In genomic region chr9:117297662-117298531, GRCm38 (mm10) we compare ENCODE assay signal across 25 mouse cellular contexts.
DNase-seq lines count a peak whose midpoint lies in the region; ATAC-seq lines count a peak whose summit lies in the region.
"Had no signal": no experiment of that assay in that cellular context is flagged by ENCODE, and none has a peak within 500 bp of the region (broad histone marks: within the 10 kb centered on the region; RNA-seq: fewer than 3 reads in every experiment).

No protein-coding gene starts in this region.

- no peak for DNase-seq in hindbrain, embryonic 14.5 days (ENCODE audit: low spot score)
- DNase-seq in ES-CJ7 (ENCODE audit: low read depth, low spot score): peak; percentile 92
- DNase-seq in lung, adult 18-20 months: peak; percentile 68 to 79
- peak; percentile 74 for DNase-seq in lung, postnatal 25 days (ENCODE audit: low spot score)
- DNase-seq in frontal cortex, postnatal 10 days (ENCODE audit: low spot score in 2 of 2): no peak
- DNase-seq in layer of hippocampus, adult 18-20 months (ENCODE audit: low spot score in 2 of 2): no peak
- DNase-seq: adrenal gland, postnatal 10 days; cerebellum, adult 11 months; cerebellum, postnatal 14 days; heart, postnatal 14 days; kidney, adult 2 months; kidney, postnatal 10 days; layer of hippocampus, postnatal 36 days; liver, embryonic 13.5 days; retina, postnatal 1 day; thymus, postnatal 14 days had no signal

- no peaks in the 10 kb centered on the region for H3K4me1 ChIP-seq in hindbrain, embryonic 14.5 days (replicated peaks; ENCODE audit: control insufficient read depth, insufficient read depth, low read length)
- 0 out of 2 replicates have a peak, but pooled peaks cover 2% of the 10 kb centered on the region for H3K4me1 ChIP-seq in hindbrain, embryonic 12.5 days
- H3K4me1 ChIP-seq: embryonic facial prominence, embryonic 13.5 days; heart, embryonic 12.5 days; limb, embryonic 13.5 days; liver, embryonic 13.5 days had no signal

- no peak overlapping the region for H3K4me3 ChIP-seq in hindbrain, embryonic 14.5 days (replicated peaks; ENCODE audit: low read length)
- H3K4me3 ChIP-seq in hindbrain, embryonic 12.5 days: no peak overlapping the region
- H3K4me3 ChIP-seq: embryonic facial prominence, embryonic 13.5 days; heart, embryonic 12.5 days; layer of hippocampus, adult 2 months; limb, embryonic 13.5 days; liver, embryonic 13.5 days had no signal

- 38% methylated on average over 15 of the region's 15 CpGs for WGBS in hindbrain, embryonic 14.5 days
- 43% methylated on average over 15 of the region's 15 CpGs for WGBS in hindbrain, embryonic 12.5 days

- H3K36me3 ChIP-seq in hindbrain, embryonic 14.5 days (replicated peaks; ENCODE audit: control insufficient read depth, insufficient read depth): no peaks in the 10 kb centered on the region
- H3K36me3 ChIP-seq in hindbrain, embryonic 12.5 days: no peaks in the 10 kb centered on the region
- H3K36me3 ChIP-seq: embryonic facial prominence, embryonic 13.5 days; heart, embryonic 12.5 days; limb, embryonic 13.5 days; liver, embryonic 13.5 days had no signal

- H3K4me2 ChIP-seq in hindbrain, embryonic 14.5 days (replicated peaks): no peak overlapping the region
- H3K4me2 ChIP-seq in hindbrain, embryonic 12.5 days (replicated peaks): no peak overlapping the region
- H3K4me2 ChIP-seq: embryonic facial prominence, embryonic 13.5 days; heart, embryonic 12.5 days; limb, embryonic 13.5 days; liver, embryonic 13.5 days had no signal

- no peak overlapping the region for H3K9ac ChIP-seq in hindbrain, embryonic 14.5 days
- H3K9ac ChIP-seq in hindbrain, embryonic 12.5 days: no peak overlapping the region
- H3K9ac ChIP-seq: embryonic facial prominence, embryonic 13.5 days; heart, embryonic 12.5 days; limb, embryonic 13.5 days; liver, embryonic 13.5 days had no signal

- H3K9me3 ChIP-seq in hindbrain, embryonic 14.5 days (ENCODE audit: control insufficient read depth, low read length): no peaks in the 10 kb centered on the region
- no peaks in the 10 kb centered on the region for H3K9me3 ChIP-seq in hindbrain, embryonic 12.5 days (replicated peaks)
- H3K9me3 ChIP-seq: embryonic facial prominence, embryonic 13.5 days; heart, embryonic 12.5 days; limb, embryonic 13.5 days; liver, embryonic 13.5 days had no signal

- no peak for ATAC-seq in hindbrain, embryonic 14.5 days (ENCODE audit: low FRiP score)
- ATAC-seq in hindbrain, embryonic 12.5 days (ENCODE audit: low FRiP score): no peak
- ATAC-seq: activated CD4-positive, CD25-positive, alpha-beta regulatory T cell, adult 4 months; forebrain, embryonic 14.5 days had no signal

- H3K27ac ChIP-seq in hindbrain, embryonic 14.5 days: 0 out of 2 replicates have a peak overlapping the region, but pooled peaks have one; percentile 17
- H3K27ac ChIP-seq in hindbrain, embryonic 12.5 days: no peak overlapping the region
- H3K27ac ChIP-seq: embryonic facial prominence, embryonic 13.5 days; layer of hippocampus, adult 2 months; limb, embryonic 13.5 days; liver, embryonic 13.5 days; stomach, postnatal 0 days had no signal

- no peaks in the 10 kb centered on the region for H3K27me3 ChIP-seq in hindbrain, embryonic 14.5 days (ENCODE audit: control insufficient read depth, insufficient read depth, low read length)
- no peaks in the 10 kb centered on the region for H3K27me3 ChIP-seq in hindbrain, embryonic 12.5 days
- H3K27me3 ChIP-seq: CH12.LX; embryonic facial prominence, embryonic 13.5 days; heart, embryonic 12.5 days; limb, embryonic 13.5 days; liver, embryonic 13.5 days had no signal

Comparison
In these comparisons a context has a peak if more than half of its experiments do, and no peak if none do; other contexts are left out.
1. DNase-seq: peak in ES-CJ7 (single experiment), lung, adult 18-20 months (2 of 2) and lung, postnatal 25 days (single experiment); none in hindbrain, embryonic 14.5 days (single experiment), frontal cortex, postnatal 10 days (0 of 2) and layer of hippocampus, adult 18-20 months (0 of 2).